Mouse (Mus musculus) kidney, adult 2 months (tissue): ENCODE measurements around the gene Astn2.

Experiments
- CTCF ChIP-seq: fragments of 200-500 bp; conservative IDR thresholded peaks from 2 replicates; pipeline ENCODE4 v1.5.1; 2011; ENCODE audit warnings: low read depth, mild to moderate bottlenecking, control low read depth, low read length, moderate library complexity, mixed read lengths; ENCODE audit not compliant: insufficient read depth, insufficient read length
- POLR2A ChIP-seq: fragments of 200-500 bp; IDR thresholded peaks from one replicate; pipeline ENCODE4 v1.6.1; 2011; ENCODE audit warnings: low read depth, low read length, control low read depth

- TF ChIP-seq CTCF (no peak), POLR2A (no peak)
These were observed 761.8 kb downstream of the Astn2 start for GRCm38 (mm10) chr4:65642611-65643010.
